Mouse (Mus musculus): ENCODE results near the gene Ybx3.

Ybx3 gene

GRCm38 (mm10) chr6:131388040-131389021 is at the start of gene Ybx3:
Gene Ybx3, minus strand, starts transcription at chr6:131388476.
- DNase-seq (ENCODE audit: low read depth, low spot score) = peak; percentile 88

DNA sequence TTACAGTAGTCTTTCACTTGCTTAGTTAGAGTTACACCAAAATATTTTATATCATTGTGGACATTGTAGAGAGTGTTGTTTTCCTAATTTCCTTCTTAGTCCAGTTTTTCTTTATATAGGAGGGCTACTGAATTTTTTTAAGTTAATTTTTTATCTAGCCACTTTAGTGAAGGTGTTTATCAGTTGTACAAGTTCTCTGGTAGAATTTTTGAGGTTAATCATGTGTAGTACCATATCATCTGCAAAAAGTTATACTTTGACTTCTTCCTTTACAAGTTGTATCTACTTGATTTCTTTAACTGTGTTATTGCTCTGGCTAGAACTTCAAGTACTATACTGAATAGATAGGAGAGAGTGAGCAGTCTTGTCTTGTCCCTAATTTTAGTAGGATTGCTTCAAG is 48.4 kb upstream of the Ybx3 start:
- no peak for DNase-seq (ENCODE audit: low read depth, low spot score)

DNA sequence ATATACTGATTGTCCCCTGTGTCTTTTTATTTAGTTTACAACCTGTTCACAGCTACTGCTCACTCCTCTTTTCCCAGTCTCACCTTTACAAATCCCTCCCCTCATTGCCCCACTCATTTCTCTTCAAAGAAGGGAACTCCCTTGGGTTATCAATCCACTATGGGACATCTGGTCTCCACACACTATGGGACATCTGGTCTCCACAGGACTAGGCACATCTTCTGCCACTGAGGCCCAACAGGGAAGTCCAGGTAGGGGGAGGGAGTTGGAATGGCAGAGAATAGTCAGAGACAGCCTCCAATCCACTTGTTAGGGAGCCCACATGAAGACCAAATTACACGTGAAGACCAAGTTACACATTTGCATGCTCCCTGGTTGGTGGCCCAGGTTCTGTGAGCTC is 45.8 kb upstream of the Ybx3 start:
- DNase-seq (ENCODE audit: low read depth, low spot score) = no peak

GRCm38 (mm10) chr6:131433153-131434048 is 45.1 kb upstream of the Ybx3 start:
- no peak for DNase-seq (ENCODE audit: low read depth, low spot score)

- peak; percentile 78 for DNase-seq (ENCODE audit: low read depth, low spot score)
Measured at GRCm38 (mm10) chr6:131421572-131421971, 33.3 kb upstream of the Ybx3 start.

GRCm38 (mm10) chr6:131419614-131420013 is 31.3 kb upstream of the Ybx3 start:
- DNase-seq (ENCODE audit: low read depth, low spot score) = no peak

- DNase-seq (ENCODE audit: low read depth, low spot score) = peak; percentile 22
Measured at GRCm38 (mm10) chr6:131418770-131419169, 30.5 kb upstream of the Ybx3 start.

DNA sequence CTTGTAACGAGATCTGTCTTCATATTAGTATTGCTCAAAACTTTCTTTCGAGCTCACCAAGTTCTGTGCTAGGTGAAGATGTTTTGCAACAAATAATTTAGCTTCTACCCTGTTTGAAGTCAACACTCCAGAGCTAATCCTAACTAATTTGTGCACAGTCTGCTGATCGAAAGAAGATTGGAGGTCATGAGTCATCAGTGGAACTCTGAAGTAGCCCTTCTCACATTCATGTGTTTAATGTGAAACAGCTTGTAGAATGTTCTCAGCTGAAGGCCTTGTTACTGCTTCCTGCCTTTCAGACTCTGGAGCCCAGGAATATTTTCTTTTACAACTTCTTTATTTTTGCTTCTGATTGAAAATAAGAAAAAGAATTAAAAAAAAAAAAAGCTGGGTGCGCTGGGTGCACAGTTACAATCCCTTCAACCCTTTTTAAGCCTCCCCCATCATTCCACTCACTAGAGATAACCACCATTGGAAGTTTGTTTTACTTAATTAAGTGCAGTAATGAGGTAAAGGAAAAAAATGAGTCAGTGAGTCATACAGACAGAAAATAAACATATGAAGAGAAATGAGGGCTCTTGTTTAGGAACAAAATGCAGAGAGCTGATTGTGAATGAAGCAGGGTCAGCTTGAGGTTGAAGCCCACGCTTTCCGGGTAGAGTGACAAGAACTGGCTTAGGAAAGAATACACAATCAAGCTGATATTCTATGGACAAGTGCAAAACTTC is 23.0 kb upstream of the Ybx3 start:
- DNase-seq (ENCODE audit: low read depth, low spot score) = no peak

DNA sequence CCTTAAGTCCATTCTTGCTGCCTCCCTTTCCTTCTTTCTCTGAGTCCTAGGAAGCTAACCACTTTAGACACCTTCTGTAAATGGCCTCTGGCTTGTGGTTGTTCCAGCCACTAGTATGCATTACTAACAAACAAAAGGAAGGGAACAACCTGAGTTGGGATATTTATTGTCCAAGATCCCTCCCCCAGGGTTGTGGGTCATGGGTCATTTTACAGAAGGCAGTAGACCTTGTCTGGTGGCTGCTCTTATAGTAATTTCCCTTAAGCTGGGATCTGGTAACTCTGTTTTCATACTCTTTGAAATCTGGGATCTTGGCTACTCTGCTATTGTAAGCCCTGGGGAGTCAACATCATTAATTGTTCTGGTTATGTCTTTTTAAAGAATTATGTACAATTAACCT is 18.7 kb upstream of the Ybx3 start:
- DNase-seq (ENCODE audit: low read depth, low spot score) = no peak

DNA sequence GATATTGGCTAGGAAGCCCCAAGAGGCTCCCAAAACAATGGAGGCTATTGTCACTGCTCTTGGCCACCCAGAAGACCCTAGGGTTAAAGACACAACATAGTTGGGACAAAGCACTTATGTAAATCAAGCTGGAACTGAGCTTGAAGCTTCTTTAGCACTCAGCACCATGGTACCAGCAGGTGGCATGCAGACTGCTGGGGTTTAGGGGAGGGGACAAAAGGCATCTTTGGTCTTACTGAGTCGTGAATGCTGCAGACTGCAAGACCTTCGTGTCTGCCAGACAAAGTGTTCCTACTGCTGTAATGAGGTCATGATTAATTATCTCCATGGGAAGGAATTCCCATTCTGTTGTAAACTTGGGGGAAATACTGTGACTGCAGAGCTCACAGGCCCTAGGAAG is 17.6 kb upstream of the Ybx3 start:
- DNase-seq (ENCODE audit: low read depth, low spot score) = peak; percentile 46

DNA sequence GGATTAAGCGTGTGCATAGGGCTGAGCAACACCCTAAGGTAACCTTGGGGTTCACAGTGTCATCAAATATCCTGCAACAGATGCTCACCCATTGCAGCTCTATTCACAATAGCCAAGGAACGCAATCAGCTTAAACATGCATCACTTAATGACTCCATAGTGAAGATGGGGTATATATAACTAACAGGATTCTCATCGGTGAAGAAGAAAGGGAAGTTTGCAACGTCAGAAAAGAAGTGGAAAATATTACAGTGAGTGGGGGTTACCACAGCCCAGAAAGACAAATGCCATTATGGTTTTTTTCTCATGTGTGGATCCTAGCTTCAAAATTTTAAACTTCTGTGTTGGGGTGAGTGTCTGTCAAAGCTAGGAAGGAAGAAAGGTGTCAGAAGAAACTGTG is 16.9 kb upstream of the Ybx3 start:
- no peak for DNase-seq (ENCODE audit: low read depth, low spot score)

- no peak for DNase-seq (ENCODE audit: low read depth, low spot score)
Measured at GRCm38 (mm10) chr6:131404260-131404659, 16.0 kb upstream of the Ybx3 start.

- no peak for DNase-seq (ENCODE audit: low read depth, low spot score)
Measured at GRCm38 (mm10) chr6:131403036-131403435, 14.8 kb upstream of the Ybx3 start.

DNA sequence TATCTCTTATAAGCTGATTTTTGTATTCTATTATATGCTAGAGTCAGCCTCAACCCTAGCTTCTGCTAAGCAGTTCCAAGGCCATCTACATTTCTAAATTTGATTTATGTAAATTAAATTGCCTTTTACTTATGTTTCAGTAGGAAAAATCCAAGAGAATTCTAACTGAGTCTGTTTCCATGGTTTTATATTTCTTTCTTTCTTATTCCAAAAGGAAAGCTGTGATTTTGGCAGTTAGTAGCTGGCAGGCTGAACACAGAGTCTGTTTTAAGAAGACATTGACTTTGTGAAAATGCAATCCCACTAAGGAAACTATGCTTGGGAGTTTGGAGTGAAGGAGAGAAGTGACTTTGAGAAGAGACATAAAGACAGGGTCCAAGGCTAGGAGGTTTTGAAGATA is 14.3 kb upstream of the Ybx3 start:
- no peak for DNase-seq (ENCODE audit: low read depth, low spot score)

DNA sequence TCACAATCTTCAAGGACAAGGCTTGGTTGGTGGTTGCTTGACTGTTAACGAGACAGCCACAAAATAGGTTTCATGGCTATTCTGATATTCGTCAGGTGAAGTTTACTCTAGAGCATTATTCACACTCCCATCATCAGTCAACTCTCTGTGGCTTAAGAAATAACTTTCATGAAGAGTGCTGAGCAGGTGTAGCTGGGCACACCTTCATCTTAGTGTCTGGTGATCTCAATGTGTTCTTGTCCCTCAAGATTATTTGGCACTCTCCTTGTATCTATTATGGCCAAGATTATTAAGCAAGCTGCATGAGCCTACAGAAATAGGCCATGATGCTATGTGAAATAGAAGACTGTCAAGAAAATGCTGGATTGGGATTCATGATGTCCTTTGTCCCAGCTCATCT is 13.0 kb upstream of the Ybx3 start:
- no peak for DNase-seq (ENCODE audit: low read depth, low spot score)

DNA sequence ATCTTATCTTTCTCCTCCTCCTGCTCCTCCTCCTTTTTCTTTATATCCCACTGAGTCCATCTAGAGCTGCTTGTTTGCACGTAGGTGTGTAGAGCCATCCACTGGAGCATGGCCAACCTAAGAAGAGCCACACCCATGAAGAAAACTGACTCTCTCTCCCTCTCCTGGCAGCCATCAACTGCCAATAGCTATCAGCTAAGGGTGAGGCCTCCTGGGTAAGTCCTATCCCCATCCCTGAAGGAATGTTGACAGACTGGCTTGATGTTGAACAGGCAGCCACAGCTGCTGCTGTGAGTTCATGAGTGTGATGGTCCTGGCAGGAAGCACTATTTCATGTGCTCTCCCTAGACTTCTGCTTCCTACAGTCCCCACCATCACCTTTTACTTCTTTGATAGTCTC is 8.4 kb upstream of the Ybx3 start:
- DNase-seq (ENCODE audit: low read depth, low spot score) = no peak

DNA sequence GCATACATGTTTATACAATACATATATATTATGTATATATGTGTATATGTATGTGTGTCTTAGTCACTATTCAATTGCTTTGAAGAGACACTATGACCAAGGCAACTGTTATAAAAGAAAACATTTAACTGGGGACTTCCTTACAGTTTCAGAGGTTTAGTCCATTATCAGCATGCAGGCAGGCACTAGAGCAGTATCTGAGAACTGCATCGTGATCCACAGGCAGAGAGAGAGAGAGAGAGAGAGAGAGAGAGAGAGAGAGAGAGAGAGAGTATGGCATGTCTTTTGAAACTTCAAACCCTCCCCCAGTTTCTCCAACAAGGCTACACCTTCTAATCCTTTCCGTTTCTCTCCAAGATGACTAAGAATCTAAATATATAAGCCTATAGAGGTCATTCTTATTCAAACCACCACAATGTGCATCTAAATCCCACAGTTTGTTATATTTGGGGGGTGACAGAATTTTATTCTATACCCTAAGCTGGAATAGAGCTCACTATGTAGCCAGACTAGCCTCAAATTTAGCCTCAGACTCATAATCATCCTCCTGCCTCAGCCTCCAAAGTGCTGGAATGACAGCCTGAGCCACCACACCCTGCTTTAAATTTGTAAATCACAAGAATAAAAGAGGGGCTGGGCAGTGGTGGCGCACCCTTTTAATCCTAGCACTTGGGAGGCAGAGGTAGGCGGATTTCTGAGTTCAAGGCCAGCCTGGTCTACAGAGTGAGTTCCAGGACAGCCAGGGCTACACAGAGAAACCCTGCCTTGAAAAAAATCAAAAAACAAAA is 5.8 kb upstream of the Ybx3 start:
- DNase-seq (ENCODE audit: low read depth, low spot score) = peak; percentile 67

DNA sequence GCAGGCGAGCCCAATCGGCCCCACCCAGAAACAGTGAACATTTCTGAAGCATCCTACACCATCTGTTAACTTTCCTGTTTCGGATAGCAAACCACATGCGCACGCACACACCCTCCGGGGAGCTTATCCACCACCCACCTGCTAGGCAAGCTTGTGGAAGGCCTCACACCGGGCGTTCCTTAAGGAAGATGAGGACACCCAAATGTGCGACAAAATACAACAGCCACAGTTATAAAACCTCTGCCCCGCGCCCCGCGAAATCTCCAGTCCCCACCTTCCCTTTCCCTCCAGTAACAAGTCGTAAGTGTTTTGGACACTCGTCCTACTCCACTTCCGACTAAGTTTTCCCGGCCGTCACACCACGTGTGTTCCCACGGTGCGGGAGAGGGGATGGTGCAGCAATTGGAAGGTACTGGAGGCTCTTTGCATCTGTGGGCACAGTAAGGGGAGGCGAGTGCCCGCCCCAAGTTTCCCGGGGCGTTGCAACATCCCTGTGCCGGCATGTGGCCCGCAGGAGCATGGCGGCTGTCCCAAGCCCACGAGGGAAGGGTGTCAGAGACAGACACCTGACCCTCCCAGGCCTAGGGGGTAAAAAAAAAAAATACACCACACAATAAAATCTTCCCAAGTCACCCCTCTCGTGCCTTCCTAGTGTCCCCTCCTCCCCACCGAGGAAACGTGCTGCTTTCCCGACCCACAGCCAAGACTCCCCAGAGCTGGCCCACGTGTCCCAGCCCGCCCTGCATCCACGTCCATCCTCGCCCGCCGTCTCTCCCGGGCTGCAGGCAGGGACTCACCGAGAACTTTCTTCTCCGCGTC is 846 bp downstream of the Ybx3 start:
- peak; percentile 83 for DNase-seq (ENCODE audit: low read depth, low spot score)

DNA sequence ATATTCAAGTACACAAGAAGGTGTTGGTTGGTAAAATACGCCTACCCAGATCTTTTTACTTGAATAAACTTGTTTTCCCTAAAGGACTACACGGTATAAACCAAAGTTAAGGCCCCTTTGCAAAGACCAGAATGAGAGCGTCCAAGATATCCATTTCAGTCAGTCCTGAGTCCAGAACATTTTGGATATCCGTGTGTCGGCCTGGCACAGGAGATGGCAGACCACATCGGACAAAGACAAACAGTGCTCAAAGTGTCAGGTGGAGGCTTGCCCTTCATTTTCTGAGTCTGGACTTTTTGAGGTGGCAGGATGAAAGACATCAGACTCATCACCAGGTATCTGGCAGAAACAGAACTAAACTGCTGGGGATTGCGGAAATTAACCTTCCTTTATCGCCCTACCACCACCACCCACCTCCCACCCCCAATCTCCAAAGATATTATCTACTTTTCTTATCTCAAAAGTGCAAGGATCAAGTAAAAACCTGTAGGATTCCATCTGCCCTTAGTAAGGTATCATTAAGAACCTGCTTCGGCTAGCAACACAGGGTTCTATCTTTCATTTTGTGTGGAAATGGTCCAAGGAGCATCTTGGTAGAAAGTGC is 1.8 kb downstream of the Ybx3 start:
- DNase-seq (ENCODE audit: low read depth, low spot score) = no peak

DNA sequence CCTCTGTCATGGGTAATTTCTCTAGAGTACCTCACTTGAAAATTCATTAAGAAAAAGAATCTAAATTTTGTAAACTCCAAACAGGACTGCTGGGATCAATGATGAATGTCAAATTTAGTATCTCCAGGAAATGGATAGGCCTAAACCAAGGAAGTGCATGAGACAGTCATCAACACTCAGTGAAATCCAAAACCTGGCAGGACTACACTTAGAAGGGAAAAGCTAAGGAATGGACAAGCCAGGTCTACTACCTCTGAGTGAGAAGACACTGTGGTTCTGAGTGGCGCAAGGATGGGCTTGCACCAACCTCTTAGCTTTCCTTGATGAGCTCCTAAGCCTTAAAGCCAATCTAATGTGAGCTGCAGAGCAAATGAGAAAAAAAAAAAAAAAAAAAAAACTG is 2.8 kb downstream of the Ybx3 start:
- no peak for DNase-seq (ENCODE audit: low read depth, low spot score)
